Mouse (Mus musculus) erythroblast, embryonic 14.5 days (primary cell): ENCODE data around the gene Tyms.
"Not testable (repeated sequence)": the region's sequence is repeated elsewhere in the genome, so short reads cannot be mapped to it uniquely, and the experiment has no call there.

Source experiments
- GATA1 ChIP-seq: IDR thresholded peaks from 2 replicates; pipeline ENCODE4 v1.6.1; 2012; ENCODE audit warnings: low read length, inconsistent platforms, mixed read lengths
- TAL1 ChIP-seq: IDR thresholded peaks from 3 replicates; pipeline ENCODE4 v1.6.1; 2012; ENCODE audit warnings: low read length, inconsistent platforms, mixed read lengths

DNA sequence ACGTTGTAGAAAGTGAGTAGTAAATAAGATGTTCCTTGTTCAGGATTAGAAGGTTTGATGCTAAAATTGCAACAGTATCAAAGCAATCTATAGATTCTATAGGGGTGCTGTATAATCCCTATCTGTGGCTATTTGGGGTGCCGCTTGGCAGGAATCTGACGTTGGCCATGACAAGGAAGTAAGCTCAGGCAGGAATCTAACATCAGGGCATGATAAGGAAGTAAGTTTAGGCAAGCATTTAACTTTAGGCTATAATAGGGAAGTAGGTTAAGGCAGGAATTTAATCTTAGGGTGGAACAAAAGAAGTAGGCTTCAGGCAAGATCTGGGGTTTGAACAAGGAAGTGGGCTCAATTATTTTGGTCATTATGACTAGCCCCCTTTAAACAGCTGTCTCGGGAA is 37.6 kb downstream of the Tyms start:
- not testable (repeated sequence) for TF ChIP-seq GATA1, TAL1
